Mouse (Mus musculus): ENCODE results near the gene Twf2. TPM values are rescaled to one million over a fixed set of nuclear protein-coding genes. Genes with fewer than 3 reads are reported as not detected.

Gene Twf2
- polyA plus RNA-seq, 1 experiment, result 176 TPM

- H3K36me3 ChIP-seq (ENCODE audit: control insufficient read depth, insufficient read depth, low read length), result peaks cover 35% of the 10 kb centered on the region
- DNase-seq, result no peak
- 96% methylated on average over 10 of the region's 10 CpGs for WGBS
- no peaks in the 10 kb centered on the region for H3K27me3 ChIP-seq (ENCODE audit: control insufficient read depth, insufficient read depth, low read length)
- no peak for TF ChIP-seq POLR2A (IDR thresholded peaks at IDR 0.05; ENCODE audit: control insufficient read depth, extremely low read depth, insufficient read depth, low read length, poor library complexity)
- no peak for TF ChIP-seq CTCF (IDR thresholded peaks at IDR 0.05; ENCODE audit: borderline replicate concordance, control insufficient read depth, extremely low read depth, insufficient read depth, low read length, poor library complexity)
- H3K27ac ChIP-seq (ENCODE audit: control insufficient read depth, insufficient read depth, low read length), result no peak overlapping the region
- peaks cover 2% of the 10 kb centered on the region for H3K4me1 ChIP-seq (replicated peaks; ENCODE audit: control insufficient read depth, insufficient read depth, low read length)
- no peak overlapping the region for H3K4me3 ChIP-seq (ENCODE audit: control insufficient read depth, insufficient read depth, low read length)
Observed at GRCm38 (mm10) chr9:106241541-106242164, 38.7 kb downstream of the Twf2 start.

- no peak for DNase-seq
- H3K27ac ChIP-seq (ENCODE audit: control insufficient read depth, insufficient read depth, low read length), result no peak overlapping the region
- peaks cover 23% of the 10 kb centered on the region for H3K36me3 ChIP-seq (ENCODE audit: control insufficient read depth, insufficient read depth, low read length)
- TF ChIP-seq POLR2A (IDR thresholded peaks at IDR 0.05; ENCODE audit: control insufficient read depth, extremely low read depth, insufficient read depth, low read length, poor library complexity), result no peak
- TF ChIP-seq CTCF (IDR thresholded peaks at IDR 0.05; ENCODE audit: borderline replicate concordance, control insufficient read depth, extremely low read depth, insufficient read depth, low read length, poor library complexity), result no peak
- peaks cover 10% of the 10 kb centered on the region for H3K4me1 ChIP-seq (replicated peaks; ENCODE audit: control insufficient read depth, insufficient read depth, low read length)
- 89% methylated on average over 19 of the region's 19 CpGs for WGBS
- H3K27me3 ChIP-seq (ENCODE audit: control insufficient read depth, insufficient read depth, low read length), result no peaks in the 10 kb centered on the region
- H3K4me3 ChIP-seq (ENCODE audit: control insufficient read depth, insufficient read depth, low read length), result no peak overlapping the region
Observed at GRCm38 (mm10) chr9:106242813-106243488, 40.0 kb downstream of the Twf2 start.

DNA sequence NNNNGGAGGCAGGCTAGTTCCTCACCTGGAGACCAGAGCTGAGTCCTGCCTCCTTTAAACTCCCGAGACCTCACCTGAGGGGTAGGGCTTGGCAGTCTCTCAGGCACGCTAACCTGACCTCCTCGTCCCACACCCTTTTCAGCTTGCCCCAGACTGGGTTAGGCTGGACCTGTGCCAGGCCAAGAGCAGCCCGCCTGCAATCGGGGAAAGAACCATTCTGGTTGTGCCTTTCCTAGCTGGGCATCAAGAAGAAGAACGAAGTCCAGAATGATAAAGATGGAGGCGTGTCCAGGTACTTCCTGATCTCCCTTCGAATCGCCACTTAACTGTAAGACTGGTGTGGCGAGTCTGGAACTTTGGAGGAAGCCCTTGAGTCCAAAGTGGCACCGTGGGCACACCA is 46.6 kb downstream of the Twf2 start:
- no peak for TF ChIP-seq CTCF (IDR thresholded peaks at IDR 0.05; ENCODE audit: borderline replicate concordance, control insufficient read depth, extremely low read depth, insufficient read depth, low read length, poor library complexity)
- TF ChIP-seq POLR2A (IDR thresholded peaks at IDR 0.05; ENCODE audit: control insufficient read depth, extremely low read depth, insufficient read depth, low read length, poor library complexity), result no peak
- H3K27me3 ChIP-seq (ENCODE audit: control insufficient read depth, insufficient read depth, low read length), result no peaks in the 10 kb centered on the region
- DNase-seq, result no peak
- H3K4me3 ChIP-seq (ENCODE audit: control insufficient read depth, insufficient read depth, low read length), result no peak overlapping the region
- H3K27ac ChIP-seq (ENCODE audit: control insufficient read depth, insufficient read depth, low read length), result no peak overlapping the region
- H3K4me1 ChIP-seq (replicated peaks; ENCODE audit: control insufficient read depth, insufficient read depth, low read length), result peaks cover 14% of the 10 kb centered on the region
- H3K36me3 ChIP-seq (ENCODE audit: control insufficient read depth, insufficient read depth, low read length), result no peaks in the 10 kb centered on the region
- 90% methylated on average over 11 of the region's 11 CpGs for WGBS

DNA sequence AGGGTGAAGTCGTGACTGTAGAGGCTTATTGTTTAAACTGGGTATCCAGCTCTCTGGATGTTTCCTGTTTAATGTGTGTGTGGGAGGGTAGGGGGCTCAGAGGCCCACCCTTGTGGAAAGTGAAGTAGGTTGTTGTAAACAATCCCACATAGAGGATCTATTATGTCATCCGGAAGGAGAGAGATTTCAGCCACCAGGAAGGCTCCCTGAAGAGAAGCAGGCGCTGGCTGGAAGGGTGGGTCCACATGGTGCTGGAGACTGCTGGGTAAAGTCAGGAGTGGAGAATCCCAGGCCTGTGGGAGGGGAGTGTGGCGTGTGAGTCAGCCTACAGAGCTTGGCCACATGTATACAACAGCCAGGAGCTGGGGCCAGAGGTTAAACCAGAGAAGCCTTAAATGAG is 47.3 kb downstream of the Twf2 start:
- Histone ChIP-seq H3K27ac (ENCODE audit: control insufficient read depth, insufficient read depth, low read length) (no peak overlapping the region), H3K4me1 (replicated peaks; ENCODE audit: control insufficient read depth, insufficient read depth, low read length) (peaks cover 14% of the 10 kb centered on the region), H3K36me3 (ENCODE audit: control insufficient read depth, insufficient read depth, low read length) (no peaks in the 10 kb centered on the region), H3K27me3 (ENCODE audit: control insufficient read depth, insufficient read depth, low read length) (no peaks in the 10 kb centered on the region), H3K4me3 (ENCODE audit: control insufficient read depth, insufficient read depth, low read length) (no peak overlapping the region)
- no peak for DNase-seq
- TF ChIP-seq CTCF (IDR thresholded peaks at IDR 0.05; ENCODE audit: borderline replicate concordance, control insufficient read depth, extremely low read depth, insufficient read depth, low read length, poor library complexity) (no peak), POLR2A (IDR thresholded peaks at IDR 0.05; ENCODE audit: control insufficient read depth, extremely low read depth, insufficient read depth, low read length, poor library complexity) (no peak)
- 87% methylated on average over 4 of the region's 4 CpGs for WGBS

- no peak for TF ChIP-seq CTCF (IDR thresholded peaks at IDR 0.05; ENCODE audit: borderline replicate concordance, control insufficient read depth, extremely low read depth, insufficient read depth, low read length, poor library complexity)
- no peak for TF ChIP-seq POLR2A (IDR thresholded peaks at IDR 0.05; ENCODE audit: control insufficient read depth, extremely low read depth, insufficient read depth, low read length, poor library complexity)
- Histone ChIP-seq H3K36me3 (ENCODE audit: control insufficient read depth, insufficient read depth, low read length) (no peaks in the 10 kb centered on the region), H3K27me3 (ENCODE audit: control insufficient read depth, insufficient read depth, low read length) (no peaks in the 10 kb centered on the region), H3K4me1 (replicated peaks; ENCODE audit: control insufficient read depth, insufficient read depth, low read length) (peaks cover 14% of the 10 kb centered on the region), H3K27ac (ENCODE audit: control insufficient read depth, insufficient read depth, low read length) (no peak overlapping the region), H3K4me3 (ENCODE audit: control insufficient read depth, insufficient read depth, low read length) (no peak overlapping the region)
- 90% methylated on average over 8 of the region's 8 CpGs for WGBS
- DNase-seq, result no peak
Observed at GRCm38 (mm10) chr9:106251066-106251465, 48.2 kb downstream of the Twf2 start.

- no peaks in the 10 kb centered on the region for H3K27me3 ChIP-seq (ENCODE audit: control insufficient read depth, insufficient read depth, low read length)
- 73% methylated on average over 2 of the region's 2 CpGs for WGBS
- 0 out of 2 replicates have a peak, but pooled peaks cover under 1% of the 10 kb centered on the region for H3K4me1 ChIP-seq (replicated peaks; ENCODE audit: control insufficient read depth, insufficient read depth, low read length)
- H3K36me3 ChIP-seq (ENCODE audit: control insufficient read depth, insufficient read depth, low read length), result no peaks in the 10 kb centered on the region
- no peak for DNase-seq
- H3K27ac ChIP-seq (ENCODE audit: control insufficient read depth, insufficient read depth, low read length), result no peak overlapping the region
- no peak overlapping the region for H3K4me3 ChIP-seq (ENCODE audit: control insufficient read depth, insufficient read depth, low read length)
- TF ChIP-seq CTCF (IDR thresholded peaks at IDR 0.05; ENCODE audit: borderline replicate concordance, control insufficient read depth, extremely low read depth, insufficient read depth, low read length, poor library complexity) (no peak), POLR2A (IDR thresholded peaks at IDR 0.05; ENCODE audit: control insufficient read depth, extremely low read depth, insufficient read depth, low read length, poor library complexity) (no peak)
Observed at GRCm38 (mm10) chr9:106254001-106254400, 51.1 kb downstream of the Twf2 start.

All from thymus, adult 2 months (tissue).